Mouse (Mus musculus) MEL-GATA-1-ER (cell line): Measurements from ENCODE around the gene Klf12.

Experiments
- DNase-seq: peaks from one replicate; pipeline ENCODE4 v3.0.0-alpha.2; 2012; ENCODE audit warnings: low read depth; ENCODE audit errors: extremely low read depth

The Klf12 gene

GRCm38 (mm10) chr14:100140370-100140769 is 144.1 kb downstream of the Klf12 start:
- DNase-seq: no peak

GRCm38 (mm10) chr14:100134304-100134703 is 150.2 kb downstream of the Klf12 start:
- no peak for DNase-seq

GRCm38 (mm10) chr14:100132479-100132878 is 152.0 kb downstream of the Klf12 start:
- DNase-seq: no peak

- no peak for DNase-seq
Observed at GRCm38 (mm10) chr14:100126126-100126525, 158.4 kb downstream of the Klf12 start.

- DNase-seq: no peak
Observed at GRCm38 (mm10) chr14:100121075-100121474, 163.4 kb downstream of the Klf12 start.

GRCm38 (mm10) chr14:100119866-100120265 is 164.6 kb downstream of the Klf12 start:
- no peak for DNase-seq

- DNase-seq: no peak
Observed at GRCm38 (mm10) chr14:100113419-100113818, 171.1 kb downstream of the Klf12 start.

- no peak for DNase-seq
Observed at GRCm38 (mm10) chr14:100111735-100112134, 172.7 kb downstream of the Klf12 start.

GRCm38 (mm10) chr14:100109563-100109962 is 174.9 kb downstream of the Klf12 start:
- DNase-seq: no peak

GRCm38 (mm10) chr14:100105570-100105969 is 178.9 kb downstream of the Klf12 start:
- no peak for DNase-seq

GRCm38 (mm10) chr14:100104818-100105217 is 179.7 kb downstream of the Klf12 start:
- DNase-seq: no peak

- DNase-seq: no peak
Observed at GRCm38 (mm10) chr14:100103818-100104217, 180.7 kb downstream of the Klf12 start.

GRCm38 (mm10) chr14:100097208-100098189 is 187.0 kb downstream of the Klf12 start:
- no peak for DNase-seq

- no peak for DNase-seq
Observed at GRCm38 (mm10) chr14:100095730-100096129, 188.7 kb downstream of the Klf12 start.

- no peak for DNase-seq
Observed at GRCm38 (mm10) chr14:100090517-100090916, 194.0 kb downstream of the Klf12 start.

GRCm38 (mm10) chr14:100079620-100080019 is 204.9 kb downstream of the Klf12 start:
- DNase-seq: no peak

- no peak for DNase-seq
Observed at GRCm38 (mm10) chr14:100072431-100073195, 211.9 kb downstream of the Klf12 start.

GRCm38 (mm10) chr14:100069543-100070090 is 214.9 kb downstream of the Klf12 start:
- no peak for DNase-seq

- DNase-seq: no peak
Observed at GRCm38 (mm10) chr14:100068715-100069114, 215.8 kb downstream of the Klf12 start.

GRCm38 (mm10) chr14:100062516-100062915 is 222.0 kb downstream of the Klf12 start:
- no peak for DNase-seq

- DNase-seq: no peak
Observed at GRCm38 (mm10) chr14:100054150-100054549, 230.3 kb downstream of the Klf12 start.

GRCm38 (mm10) chr14:100053456-100053855 is 231.0 kb downstream of the Klf12 start:
- no peak for DNase-seq
